Mouse (Mus musculus) lung, embryonic 16.5 days (tissue): Measurements from ENCODE around the gene Olfr592. TPM values are rescaled to one million over a fixed set of nuclear protein-coding genes. Genes with fewer than 3 reads are reported as not detected.
"Not testable (repeated sequence)": the region's sequence is repeated elsewhere in the genome, so short reads cannot be mapped to it uniquely, and the experiment has no call there.

Experiments
- ATAC-seq: fragments of 200-750 bp; cut with Nextera tagmentation; 2 replicates; pipeline ENCODE4 v1.8.0; 2017; ENCODE audit warnings: low read depth, mild to moderate bottlenecking, moderate library complexity
- H3K27ac ChIP-seq: fragments of 300-500 bp; sonication (generic); 2 replicates; pipeline ENCODE4 v1.5.1; 2014; ENCODE audit warnings: mild to moderate bottlenecking, control low read depth, low read length
- H3K27me3 ChIP-seq: fragments of 300-500 bp; sonication (generic); 2 replicates; pipeline ENCODE4 v1.6.1; 2014; ENCODE audit warnings: low read depth, low read length, mixed read lengths; ENCODE audit not compliant: control insufficient read depth, insufficient read depth
- H3K36me3 ChIP-seq: fragments of 300-500 bp; sonication (generic); 2 replicates; pipeline ENCODE4 v1.6.1; 2014; ENCODE audit warnings: low read length; ENCODE audit not compliant: control insufficient read depth, insufficient read depth
- H3K4me1 ChIP-seq: fragments of 300-500 bp; sonication (generic); replicated peaks from 2 replicates; pipeline ENCODE4 v1.6.1; 2014; ENCODE audit warnings: low read length, mixed read lengths; ENCODE audit not compliant: control insufficient read depth, insufficient read depth
- H3K4me2 ChIP-seq: fragments of 300-500 bp; sonication (generic); 2 replicates; pipeline ENCODE4 v1.6.1; 2014; ENCODE audit warnings: low read depth, low read length, control low read depth
- H3K4me3 ChIP-seq: fragments of 300-500 bp; sonication (generic); 2 replicates; pipeline ENCODE4 v1.5.1; 2014; ENCODE audit warnings: mild to moderate bottlenecking, low read length, control low read depth
- H3K9ac ChIP-seq: fragments of 300-500 bp; sonication (generic); 2 replicates; pipeline ENCODE4 v1.6.1; 2014; ENCODE audit warnings: low read length, control low read depth
- H3K9me3 ChIP-seq: fragments of 300-500 bp; sonication (generic); 2 replicates; pipeline ENCODE4 v1.6.1; 2016; ENCODE audit warnings: low read length; ENCODE audit not compliant: control insufficient read depth
- WGBS: fragments of 180-500 bp; shearing (Covaris S2); extraction: QIAGEN DNeasy Blood & Tissue Kit; methylation state at CpG from one replicate; pipeline ENCODE4 v1.1.7; 2014; 5-methylcytosine and 5-hydroxymethylcytosine counted together
- polyA plus RNA-seq: library from polyadenylated mRNA; unstranded; fragments of >200 nt; fragmentation: Nextera tagmentation; extraction: Ambion mirVana; gene quantifications from 2 replicates; pipeline ENCODE4 v1.2.1, GENCODE M21; 2015

The Olfr592 gene
- polyA plus RNA-seq = not detected in 2 replicates

DNA sequence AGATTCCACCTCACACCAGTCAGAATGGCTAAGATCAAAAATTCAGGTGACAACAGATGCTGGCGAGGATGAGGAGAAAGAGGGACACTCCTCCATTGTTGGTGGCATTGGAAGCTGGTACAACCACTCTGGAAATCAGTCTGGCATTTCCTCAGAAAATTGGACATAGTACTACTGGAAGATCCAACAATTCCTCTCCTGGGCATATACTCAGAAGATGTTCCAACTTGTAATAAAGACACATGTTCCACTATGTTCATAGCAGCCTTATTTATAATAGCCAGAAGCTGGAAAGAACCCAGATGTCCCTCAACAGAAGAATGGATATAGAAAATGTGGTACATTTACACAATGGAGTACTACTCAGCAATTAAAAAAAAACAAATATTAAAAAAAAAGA lies at the start of gene Olfr592:
Gene Olfr592 (plus strand): TSS at position 301 of the 400 bp plus-strand sequence.
- H3K36me3 ChIP-seq, H3K27ac ChIP-seq, H3K9ac ChIP-seq, H3K4me3 ChIP-seq, H3K4me2 ChIP-seq, ATAC-seq, H3K27me3 ChIP-seq, H3K4me1 ChIP-seq, H3K9me3 ChIP-seq: not testable (repeated sequence)
- 45% methylated on average over 1 of the region's 1 CpGs for WGBS

DNA sequence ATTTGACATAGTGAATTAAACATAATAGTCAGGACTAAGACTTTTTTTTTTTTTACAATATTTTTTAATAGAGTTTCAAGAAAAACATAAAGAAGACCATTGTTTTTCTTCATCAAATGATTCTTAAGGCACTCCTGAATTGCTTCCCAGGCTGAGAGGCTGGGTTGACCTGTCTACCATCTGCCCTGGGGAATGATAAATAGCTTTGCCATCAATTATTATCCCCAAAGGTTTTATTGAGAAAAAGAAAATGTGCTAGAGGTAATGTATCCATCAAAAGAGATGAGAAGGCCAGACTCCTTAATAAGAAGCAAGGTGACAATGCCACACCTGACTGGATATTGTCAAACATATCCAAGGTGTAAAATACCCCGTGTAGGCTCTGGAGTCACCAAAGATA lies 44.0 kb upstream of the Olfr592 start, which contains the start of gene Olfr588-ps1:
Gene Olfr588-ps1 (plus strand): TSS at position 301 of the 400 bp plus-strand sequence.
- Histone ChIP-seq H3K36me3 (no peaks in the 10 kb centered on the region), H3K4me2 (no peak within 1 kb of the TSS), H3K4me1 (no peaks in the 10 kb centered on the region), H3K9ac (no peak within 1 kb of the TSS), H3K4me3 (no peak within 1 kb of the TSS), H3K27me3 (no peaks in the 10 kb centered on the region), H3K9me3 (no peaks in the 10 kb centered on the region), H3K27ac (no peak within 1 kb of the TSS)
- no peak for ATAC-seq
- 69% methylated on average over 1 of the region's 1 CpGs for WGBS

DNA sequence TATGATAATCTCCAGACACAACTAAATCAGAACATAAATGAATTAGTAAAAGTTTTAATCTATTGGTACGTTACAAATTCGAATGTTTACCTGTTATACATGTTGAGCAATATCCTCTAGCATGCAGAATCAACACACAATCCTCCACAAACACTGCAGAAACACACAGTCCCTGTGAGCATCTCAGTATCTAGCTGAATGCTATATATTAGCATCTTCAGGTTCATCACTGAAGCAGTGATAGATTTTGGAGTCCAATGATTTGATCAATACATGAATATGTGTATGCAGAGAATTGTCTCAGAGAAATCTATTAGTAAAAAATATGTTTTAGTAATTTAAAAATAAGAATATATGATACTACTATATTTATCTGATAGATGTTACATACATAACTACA lies 28.3 kb upstream of the Olfr592 start, which contains the start of gene Olfr589:
Gene Olfr589 (minus strand): TSS at position 101 of the 400 bp plus-strand sequence.
- no peaks in the 10 kb centered on the region for H3K4me1 ChIP-seq
- no peaks in the 10 kb centered on the region for H3K27me3 ChIP-seq
- no peak for ATAC-seq
- 38% methylated on average over 2 of the region's 2 CpGs for WGBS
- H3K4me3 ChIP-seq = no peak within 1 kb of the TSS
- H3K27ac ChIP-seq = no peak within 1 kb of the TSS
- H3K36me3 ChIP-seq = no peaks in the 10 kb centered on the region
- H3K9ac ChIP-seq = no peak within 1 kb of the TSS
- no peaks in the 10 kb centered on the region for H3K9me3 ChIP-seq
- no peak within 1 kb of the TSS for H3K4me2 ChIP-seq

DNA sequence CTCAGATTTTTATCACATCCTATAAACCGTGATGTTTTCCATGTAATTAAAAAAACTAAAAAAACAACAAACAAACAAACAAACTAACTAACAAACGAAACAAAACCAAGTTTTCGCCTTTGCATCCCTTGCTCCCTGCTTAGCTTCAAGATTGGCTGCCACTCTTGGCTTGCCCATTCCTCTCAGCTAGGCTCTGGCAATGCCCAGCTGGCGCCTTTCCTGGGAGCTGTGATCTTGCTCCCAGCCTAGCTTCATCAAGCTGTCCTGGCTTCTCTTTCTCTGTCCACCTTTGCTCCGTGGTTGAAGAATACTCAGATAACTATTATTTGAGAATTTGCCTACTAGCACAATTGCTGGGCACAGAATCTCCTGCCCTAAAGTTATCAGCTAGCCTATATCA lies 14.9 kb upstream of the Olfr592 start:
- Histone ChIP-seq H3K4me2 (no peak overlapping the region), H3K9ac (no peak overlapping the region), H3K4me3 (no peak overlapping the region), H3K27me3 (no peaks in the 10 kb centered on the region), H3K9me3 (no peaks in the 10 kb centered on the region), H3K4me1 (no peaks in the 10 kb centered on the region), H3K36me3 (no peaks in the 10 kb centered on the region), H3K27ac (no peak overlapping the region)
- 77% methylated on average over 5 of the region's 5 CpGs for WGBS
- ATAC-seq = no peak

DNA sequence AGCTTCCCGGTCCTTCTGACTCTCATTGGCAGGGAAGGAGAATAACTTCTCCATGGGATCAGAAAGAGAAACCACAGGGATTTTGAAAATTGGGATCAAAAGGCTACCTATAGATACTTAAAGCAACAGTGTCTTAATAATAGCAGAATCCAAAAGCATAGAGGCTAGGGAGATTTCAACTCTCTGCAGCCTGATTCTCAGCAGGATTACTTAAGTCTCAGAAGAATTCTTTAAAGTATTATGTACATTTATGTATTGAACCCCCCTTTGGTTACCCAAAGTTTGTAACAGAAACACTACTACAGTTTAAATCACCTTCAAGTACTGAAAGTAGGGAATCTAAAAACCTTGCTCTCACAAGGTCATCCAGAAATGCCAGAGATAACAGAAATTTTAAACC lies 6.4 kb upstream of the Olfr592 start, which contains the start of gene Olfr591:
Gene Olfr591 (minus strand): TSS at position 101 of the 400 bp plus-strand sequence.
- no peaks in the 10 kb centered on the region for H3K36me3 ChIP-seq
- 83% methylated on average over 1 of the region's 1 CpGs for WGBS
- no peak within 1 kb of the TSS for H3K4me2 ChIP-seq
- no peak within 1 kb of the TSS for H3K27ac ChIP-seq
- no peak within 1 kb of the TSS for H3K9ac ChIP-seq
- H3K27me3 ChIP-seq = no peaks in the 10 kb centered on the region
- no peak within 1 kb of the TSS for H3K4me3 ChIP-seq
- H3K4me1 ChIP-seq = no peaks in the 10 kb centered on the region
- peaks cover 5% of the 10 kb centered on the region; the same call in 1 of the 2 replicates for H3K9me3 ChIP-seq
- ATAC-seq = no peak

DNA sequence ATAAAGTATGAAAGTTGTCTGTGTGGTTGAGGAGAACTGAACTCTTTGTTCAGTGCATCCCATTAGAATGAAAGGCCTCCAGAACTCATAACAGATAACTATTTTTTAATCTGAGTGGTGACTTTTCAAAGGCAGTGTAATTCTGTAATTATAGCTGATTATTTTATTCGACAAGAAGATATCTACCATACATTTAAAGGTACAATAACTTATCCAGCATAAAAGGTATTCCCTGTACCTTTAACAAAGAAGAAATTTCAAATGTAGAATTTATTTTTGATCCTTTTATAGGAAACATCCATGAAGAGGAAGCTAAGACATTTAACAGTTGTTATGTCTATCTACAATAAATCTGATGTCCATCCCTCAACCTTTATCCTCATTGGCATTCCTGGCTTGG lies 27.0 kb downstream of the Olfr592 start, which contains the start of gene Olfr593:
Gene Olfr593 (plus strand): TSS at position 301 of the 400 bp plus-strand sequence.
- no peak within 1 kb of the TSS for H3K4me3 ChIP-seq
- no peak within 1 kb of the TSS for H3K9ac ChIP-seq
- ATAC-seq = no peak
- 72% methylated on average over 1 of the region's 1 CpGs for WGBS
- H3K27ac ChIP-seq = no peak within 1 kb of the TSS
- no peaks in the 10 kb centered on the region for H3K36me3 ChIP-seq
- no peaks in the 10 kb centered on the region for H3K9me3 ChIP-seq
- H3K4me2 ChIP-seq = no peak within 1 kb of the TSS
- no peaks in the 10 kb centered on the region for H3K27me3 ChIP-seq
- no peaks in the 10 kb centered on the region for H3K4me1 ChIP-seq

DNA sequence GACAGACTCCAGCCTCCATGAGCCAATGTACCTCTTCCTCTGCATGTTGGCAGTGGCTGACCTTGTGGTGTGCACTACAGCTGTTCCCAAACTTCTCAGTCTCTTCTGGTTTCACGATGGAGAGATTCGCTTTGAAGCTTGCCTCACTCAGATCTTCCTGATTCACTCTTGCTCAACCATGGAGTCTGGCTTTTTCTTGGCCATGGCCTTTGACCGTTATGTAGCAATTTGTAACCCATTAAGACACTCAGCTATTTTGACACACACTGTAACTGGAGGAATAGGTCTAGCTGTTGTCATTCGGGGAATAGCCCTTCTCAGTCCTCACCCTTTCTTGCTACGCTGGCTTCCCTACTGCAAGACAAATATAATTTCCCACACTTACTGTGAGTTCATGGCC lies 27.4 kb downstream of the Olfr592 start:
- WGBS = 79% methylated on average over 5 of the region's 5 CpGs
- H3K4me2 ChIP-seq, H3K36me3 ChIP-seq, H3K9ac ChIP-seq, H3K27ac ChIP-seq, H3K4me1 ChIP-seq, H3K4me3 ChIP-seq, ATAC-seq, H3K9me3 ChIP-seq, H3K27me3 ChIP-seq: not testable (repeated sequence)

DNA sequence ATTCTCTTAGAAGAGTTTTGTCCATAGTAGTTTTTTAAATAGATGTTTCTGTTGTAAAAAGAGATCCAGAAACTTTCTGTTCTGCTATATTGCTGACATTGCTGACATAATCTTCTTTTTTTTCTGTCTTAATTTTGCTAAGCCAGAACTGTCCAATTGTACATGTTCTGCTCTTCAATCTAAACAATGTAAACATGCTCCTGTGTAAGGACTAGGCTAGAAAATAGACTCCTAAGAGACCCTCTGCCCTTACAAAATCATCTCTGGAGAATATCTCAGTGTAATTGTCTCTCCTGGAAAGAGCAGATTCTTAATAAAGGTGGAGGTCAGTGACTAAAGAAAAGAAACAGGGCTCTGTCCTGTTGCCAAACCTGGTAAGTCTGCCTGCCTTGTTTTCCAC lies 32.1 kb downstream of the Olfr592 start, which contains the start of gene Olfr594:
Gene Olfr594 (plus strand): TSS at position 301 of the 400 bp plus-strand sequence.
- Histone ChIP-seq H3K4me3 (no peak within 1 kb of the TSS), H3K9me3 (no peaks in the 10 kb centered on the region), H3K27ac (no peak within 1 kb of the TSS), H3K9ac (no peak within 1 kb of the TSS), H3K27me3 (no peaks in the 10 kb centered on the region), H3K36me3 (no peaks in the 10 kb centered on the region), H3K4me2 (no peak within 1 kb of the TSS), H3K4me1 (no peaks in the 10 kb centered on the region)
- no peak for ATAC-seq
